Mouse (Mus musculus) ZHBTc4 (cell line): ENCODE data around the gene Plgrkt.

ENCODE experiments used
- DNase-seq: peaks from one replicate; pipeline ENCODE4 v3.0.0-alpha.2; 2011; ENCODE audit warnings: low read depth, low spot score

Gene Plgrkt

DNA sequence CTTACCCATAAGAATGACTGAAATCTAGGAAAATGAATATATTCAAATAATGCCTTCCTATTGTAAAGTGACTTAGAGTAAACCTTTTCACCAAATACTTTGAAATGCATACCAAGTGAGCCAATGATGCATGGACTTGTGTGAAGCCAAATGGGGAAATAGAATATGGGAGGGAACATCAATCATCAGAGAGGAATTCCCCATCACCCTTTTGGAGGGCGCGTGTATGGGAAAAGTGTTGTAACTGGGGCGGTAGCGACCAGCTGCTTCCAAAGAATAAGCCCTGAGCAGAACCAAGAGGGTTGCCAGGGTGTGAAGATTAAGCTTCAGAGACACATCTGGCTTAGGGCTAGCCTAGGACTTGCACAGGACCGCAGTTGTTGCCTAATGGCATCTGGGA, 16.2 kb upstream of the Plgrkt start:
- no peak for DNase-seq

DNA sequence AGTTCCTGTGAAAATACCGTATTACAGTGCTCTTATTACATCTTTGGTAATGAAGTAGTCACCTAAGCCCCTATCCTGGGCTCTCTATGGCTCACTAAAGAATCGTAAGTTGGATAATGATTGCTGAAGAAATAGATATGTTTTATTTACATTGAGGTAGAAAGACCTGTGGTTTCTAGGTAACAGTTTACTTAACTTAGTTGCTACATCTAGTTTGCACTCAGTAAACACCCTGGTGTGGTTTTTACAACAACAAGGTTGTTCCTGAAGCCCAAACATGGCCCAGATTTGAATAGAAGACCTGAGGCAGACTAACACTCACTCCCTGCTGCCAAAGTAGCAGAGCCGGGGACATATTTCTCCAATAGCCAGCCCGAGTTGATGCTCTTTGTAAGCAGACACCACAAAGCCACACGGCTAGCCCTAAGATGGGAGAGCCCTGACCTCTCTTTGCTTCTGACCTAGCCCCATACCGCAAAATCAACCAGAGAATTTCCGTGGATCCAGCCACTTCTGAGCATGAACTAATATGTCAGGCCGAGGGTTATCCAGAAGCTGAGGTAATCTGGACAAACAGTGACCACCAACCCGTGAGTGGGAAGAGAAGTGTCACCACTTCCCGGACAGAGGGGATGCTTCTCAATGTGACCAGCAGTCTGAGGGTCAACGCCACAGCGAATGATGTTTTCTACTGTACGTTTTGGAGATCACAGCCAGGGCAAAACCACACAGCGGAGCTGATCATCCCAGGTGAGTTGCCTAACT, 12.8 kb upstream of the Plgrkt start:
- no peak for DNase-seq

DNA sequence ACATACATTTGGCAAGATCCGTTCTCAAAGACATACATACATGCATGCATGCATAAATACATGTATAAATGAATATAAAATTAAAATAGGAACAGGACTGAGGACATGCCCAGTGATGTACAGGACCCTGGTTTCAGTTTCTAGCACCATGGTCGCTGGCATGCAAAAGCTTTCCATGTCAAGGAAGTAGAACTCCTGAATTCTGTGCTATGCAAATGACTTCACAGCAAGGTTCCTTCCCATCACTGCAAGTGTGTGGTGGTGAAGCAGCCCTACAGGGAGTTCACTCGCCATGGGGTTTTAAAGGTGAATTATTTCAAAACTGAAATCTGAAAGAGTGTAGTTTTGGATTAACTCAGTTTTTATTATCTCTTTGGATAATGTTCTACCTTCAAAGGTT, 9.2 kb upstream of the Plgrkt start:
- no peak for DNase-seq

DNA sequence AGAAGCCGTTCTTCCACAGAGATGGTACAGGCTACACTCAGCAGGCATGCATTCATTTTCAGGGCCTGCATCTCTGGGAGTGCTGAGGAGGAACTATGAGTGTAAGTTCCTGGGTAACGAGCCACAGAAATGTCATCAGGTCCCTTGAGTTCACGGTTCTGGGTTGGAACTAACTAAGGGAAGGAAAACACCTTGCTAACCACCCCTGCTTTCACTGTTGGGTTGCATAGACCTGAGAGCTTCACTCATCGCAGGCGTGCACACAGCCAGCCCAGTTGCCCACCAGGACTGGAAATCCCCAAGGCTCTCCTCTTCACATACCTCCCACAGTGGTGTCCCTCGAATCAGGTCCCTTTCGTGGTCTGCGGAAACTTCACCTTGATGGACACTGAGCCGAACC, 7.8 kb upstream of the Plgrkt start:
- DNase-seq, result no peak

DNA sequence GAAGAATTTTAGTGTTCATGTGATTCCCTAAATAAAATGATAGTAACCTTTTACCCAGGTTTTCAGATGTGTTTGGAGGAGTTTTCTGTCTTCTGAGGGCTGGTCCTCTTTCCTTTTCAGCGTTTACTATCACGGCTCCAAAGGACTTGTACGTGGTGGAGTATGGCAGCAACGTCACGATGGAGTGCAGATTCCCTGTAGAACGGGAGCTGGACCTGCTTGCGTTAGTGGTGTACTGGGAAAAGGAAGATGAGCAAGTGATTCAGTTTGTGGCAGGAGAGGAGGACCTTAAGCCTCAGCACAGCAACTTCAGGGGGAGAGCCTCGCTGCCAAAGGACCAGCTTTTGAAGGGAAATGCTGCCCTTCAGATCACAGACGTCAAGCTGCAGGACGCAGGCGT, 6.2 kb upstream of the Plgrkt start:
- DNase-seq, result no peak

DNA sequence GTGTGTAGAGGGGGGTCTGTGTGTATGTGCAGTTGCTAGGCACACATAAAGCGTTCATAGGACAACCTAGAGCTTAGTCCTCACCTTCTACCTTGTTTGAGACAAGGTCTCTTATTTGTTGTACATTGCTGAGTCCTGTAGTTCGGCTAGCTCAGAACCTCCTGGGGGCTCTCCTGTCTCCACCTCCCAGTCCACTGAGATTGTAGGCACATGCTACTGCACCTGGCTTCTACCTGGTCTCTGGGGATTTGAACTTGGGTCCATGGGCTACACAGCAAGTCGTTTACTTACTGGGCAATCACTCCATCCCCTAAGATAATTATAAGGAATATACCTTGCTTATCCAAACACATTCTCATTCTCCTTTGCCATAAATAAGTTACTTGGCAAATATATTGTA, 5.4 kb upstream of the Plgrkt start:
- no peak for DNase-seq

DNA sequence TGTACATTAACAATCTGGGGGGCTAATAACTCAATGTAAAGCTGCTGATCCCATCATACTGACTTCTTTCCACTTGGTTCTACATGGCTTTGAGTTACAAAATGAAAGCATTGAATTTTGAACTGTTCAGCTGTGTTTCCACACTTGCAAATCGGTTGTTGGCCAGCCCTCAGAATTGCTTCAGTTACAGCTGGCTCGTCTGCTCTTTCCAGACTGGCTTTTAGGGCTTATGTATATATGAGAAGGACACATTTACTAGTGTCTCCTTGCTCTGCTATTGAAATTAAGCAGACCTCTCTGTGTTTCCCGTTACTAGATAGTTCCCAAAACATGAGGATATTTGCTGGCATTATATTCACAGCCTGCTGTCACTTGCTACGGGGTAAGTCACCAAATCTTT, 4.9 kb upstream of the Plgrkt start:
- no peak for DNase-seq

DNA sequence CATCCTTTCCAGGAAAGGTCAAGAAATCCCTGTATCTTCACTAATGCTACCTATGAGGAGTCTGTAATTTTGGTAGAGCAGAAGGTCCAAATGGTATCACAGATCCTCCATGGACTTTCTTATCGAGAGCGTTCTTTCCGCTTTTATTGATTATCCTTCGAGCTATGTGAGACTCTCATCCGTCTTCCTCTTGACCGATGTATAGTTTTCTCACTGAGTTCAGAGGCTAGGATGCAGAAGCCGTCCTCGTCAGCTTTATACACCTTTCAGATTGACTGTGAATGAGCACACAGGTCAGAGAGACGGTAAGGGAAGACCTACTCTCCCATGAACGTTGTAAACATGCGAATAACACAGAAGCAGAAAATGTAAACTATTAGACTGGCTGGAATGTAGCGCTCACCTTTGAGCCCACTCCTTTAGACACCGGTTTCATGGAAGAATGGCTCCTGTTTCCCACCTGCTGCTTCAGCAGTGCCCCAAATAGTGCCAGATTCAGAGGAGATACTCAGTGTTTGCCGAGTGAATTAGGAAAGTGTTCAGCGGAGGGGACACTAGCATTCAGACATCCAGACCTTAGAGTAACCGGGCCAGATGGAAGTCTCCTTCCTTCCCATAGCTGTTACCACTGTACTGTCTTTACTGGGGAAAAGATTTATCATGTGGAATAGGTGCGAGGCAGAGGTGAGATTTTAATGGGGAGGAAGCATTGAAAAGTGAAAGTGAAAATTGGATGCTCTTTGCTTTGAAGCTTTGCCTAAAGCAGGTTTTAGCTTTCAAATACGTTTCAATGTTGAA, 4.3 kb upstream of the Plgrkt start:
- DNase-seq, result no peak

DNA sequence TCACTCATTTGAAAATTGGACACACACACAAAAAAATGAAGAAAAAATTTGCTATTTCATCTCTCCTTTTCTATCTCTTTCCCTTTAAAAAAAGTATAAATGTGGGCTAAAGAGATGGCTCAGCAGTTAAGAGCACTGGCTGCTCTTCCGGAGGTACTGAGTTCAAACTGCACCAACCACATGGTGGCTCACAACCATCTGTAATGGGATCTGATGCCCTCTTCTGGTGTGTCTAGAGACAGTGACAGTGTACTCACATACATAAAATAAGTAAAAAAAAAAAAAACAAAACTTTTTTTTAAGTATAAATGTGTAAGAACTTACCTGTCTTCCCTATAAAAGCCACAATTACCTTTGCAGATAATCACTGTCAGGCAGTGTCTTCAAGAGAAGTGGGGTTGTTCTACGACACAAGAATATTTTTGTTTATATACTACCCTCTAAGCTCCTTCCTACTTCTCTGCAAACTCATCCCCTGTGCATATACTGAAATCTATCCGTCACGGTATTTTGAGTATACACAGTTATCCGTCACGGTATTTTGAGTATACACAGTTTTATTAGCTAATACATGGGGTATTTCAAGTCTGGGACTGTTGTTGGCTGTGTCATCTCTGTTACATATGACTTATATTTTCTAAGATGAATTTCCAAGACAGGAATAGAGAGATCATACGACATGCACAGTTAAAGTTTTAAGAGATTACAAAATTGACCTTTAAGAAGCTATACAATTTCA, 3.5 kb upstream of the Plgrkt start:
- DNase-seq, result no peak

DNA sequence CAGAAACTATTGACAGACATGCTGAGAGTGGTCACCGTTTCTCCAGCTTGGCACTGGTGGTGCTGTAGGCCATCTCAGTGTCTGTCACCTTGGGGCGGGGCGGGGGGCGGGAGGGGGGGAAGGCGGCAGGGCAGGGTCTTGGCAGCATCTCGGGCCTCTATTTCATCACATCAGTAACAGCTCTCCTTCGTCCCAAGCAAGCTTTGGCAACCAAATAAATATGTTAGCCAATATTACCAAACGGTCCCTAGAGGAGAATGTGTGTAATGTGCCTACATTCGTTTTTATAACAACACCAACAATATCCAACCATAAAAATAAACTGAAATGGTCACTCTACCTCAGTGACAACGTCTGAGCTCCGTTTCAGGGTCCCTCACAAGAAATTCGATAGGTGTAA, 2.9 kb upstream of the Plgrkt start:
- no peak for DNase-seq

DNA sequence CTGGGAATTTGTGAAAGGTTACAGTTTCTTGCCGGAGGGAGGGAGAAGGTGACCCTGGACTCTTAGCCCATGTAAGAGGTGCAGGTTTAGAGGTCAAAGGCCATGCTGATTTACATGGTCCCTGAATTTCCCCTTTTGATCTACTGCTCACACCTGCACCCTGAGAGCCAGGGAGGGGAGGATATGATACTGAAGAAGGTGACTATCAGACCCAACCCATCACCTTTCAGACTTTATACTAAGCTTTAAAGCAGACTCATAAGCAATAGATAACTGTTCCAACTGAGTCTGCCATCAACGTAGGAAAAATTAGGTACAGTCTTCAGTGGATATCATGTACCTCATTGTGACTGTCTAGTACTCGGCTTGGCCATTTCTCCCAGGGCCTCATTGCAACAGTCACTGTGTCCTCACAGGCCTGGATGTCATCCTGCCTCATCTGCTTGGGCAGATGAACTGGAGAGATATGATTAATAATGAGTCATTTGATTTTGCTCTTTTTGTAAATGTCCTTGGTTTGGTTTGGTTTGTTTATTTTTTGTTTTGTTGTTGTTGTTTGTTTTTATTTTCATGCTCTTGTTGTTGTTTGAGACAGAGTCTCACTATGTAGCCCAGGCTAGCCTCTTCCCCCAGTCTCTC, 1.6 kb upstream of the Plgrkt start:
- DNase-seq, result no peak

DNA sequence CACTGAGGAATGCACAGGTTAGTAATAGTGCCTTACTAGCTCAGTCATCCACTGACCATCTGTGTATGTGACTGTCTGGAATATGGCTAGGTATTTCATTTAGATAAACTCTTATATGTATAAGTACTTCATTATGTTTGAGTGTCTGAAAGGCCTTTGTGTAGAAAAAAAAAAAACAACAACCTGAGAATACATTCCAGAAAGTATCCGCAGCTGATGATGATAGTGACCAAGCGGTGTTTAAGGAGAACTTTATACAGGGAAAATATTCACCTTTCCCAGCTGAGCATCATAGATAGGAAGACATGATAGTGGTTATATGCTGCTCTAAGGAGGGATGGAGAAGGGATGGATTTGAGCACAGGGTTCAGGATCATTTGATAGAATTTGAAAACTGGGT, 851 bp upstream of the Plgrkt start:
- no peak for DNase-seq

DNA sequence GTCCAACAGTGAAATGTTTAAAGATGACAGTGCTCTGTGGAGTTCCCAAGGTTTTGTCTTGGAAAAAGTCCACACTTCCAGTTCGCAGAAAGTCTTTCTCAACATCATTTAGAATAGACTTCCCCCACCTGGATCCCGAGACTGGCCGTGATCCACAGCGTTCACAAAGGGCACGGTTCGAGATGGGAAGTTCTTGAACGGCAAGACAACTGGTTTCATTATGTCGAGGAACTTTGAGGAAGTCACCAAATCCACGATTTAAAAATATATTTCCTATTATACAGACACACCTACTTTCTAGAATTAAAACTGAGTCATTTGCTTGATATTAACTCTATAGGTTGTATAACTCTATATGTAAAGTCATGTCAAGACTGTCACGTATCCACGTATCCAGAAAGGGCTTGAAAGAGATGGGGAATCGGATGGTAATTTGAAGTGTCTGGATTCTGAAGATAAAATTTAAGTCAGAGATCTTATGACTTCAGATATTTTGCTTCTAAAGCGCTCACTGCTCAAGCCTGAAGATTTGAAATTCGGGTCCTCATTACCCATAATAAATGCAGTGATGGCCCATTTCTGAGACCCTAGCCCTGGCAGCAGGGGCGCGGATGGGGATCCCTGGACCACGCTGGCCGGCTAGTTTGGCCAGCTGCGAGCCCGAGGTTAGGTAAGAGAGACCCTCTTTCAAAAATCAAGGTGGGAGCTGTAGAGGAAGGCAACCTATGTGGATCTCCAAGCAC, 793 bp downstream of the Plgrkt start:
- DNase-seq, result no peak

DNA sequence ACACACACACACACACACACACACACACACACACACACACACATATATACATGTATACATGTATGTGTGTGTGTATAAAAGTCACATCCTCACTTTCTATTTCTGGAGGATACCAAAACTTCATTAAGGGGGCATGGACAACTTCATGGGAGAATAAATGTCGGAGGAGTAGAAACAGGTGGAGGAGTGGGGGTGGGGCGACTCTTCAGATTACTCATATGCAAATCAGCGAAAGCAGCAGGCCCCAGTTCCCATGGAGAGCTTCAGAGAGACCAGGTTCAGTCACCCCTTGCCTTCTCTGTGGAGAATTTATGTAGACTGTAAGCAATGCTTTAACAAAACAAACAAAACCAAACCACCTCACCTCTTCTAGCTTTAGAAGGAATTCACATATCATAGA, 2.1 kb downstream of the Plgrkt start:
- DNase-seq, result peak; percentile 72

DNA sequence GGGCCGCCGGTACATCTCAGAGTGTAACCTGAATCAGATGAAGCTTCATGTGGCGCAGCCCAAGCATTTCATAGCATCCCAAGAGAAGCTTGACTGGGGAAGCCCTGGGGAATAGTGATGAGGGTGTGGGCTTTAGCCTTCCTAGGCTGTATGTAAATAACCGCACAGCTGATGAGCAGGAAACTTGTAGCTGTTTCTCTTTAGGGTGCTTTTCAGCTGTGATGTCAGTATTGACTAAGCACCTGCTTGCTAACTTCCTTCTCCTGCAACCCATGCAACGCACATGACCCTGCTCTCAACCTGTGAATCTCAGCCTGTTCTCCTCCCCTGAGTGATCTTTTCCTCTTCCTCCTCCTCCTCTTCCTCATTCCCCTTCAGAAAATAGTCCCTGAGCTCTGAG, 3.1 kb downstream of the Plgrkt start:
- no peak for DNase-seq

DNA sequence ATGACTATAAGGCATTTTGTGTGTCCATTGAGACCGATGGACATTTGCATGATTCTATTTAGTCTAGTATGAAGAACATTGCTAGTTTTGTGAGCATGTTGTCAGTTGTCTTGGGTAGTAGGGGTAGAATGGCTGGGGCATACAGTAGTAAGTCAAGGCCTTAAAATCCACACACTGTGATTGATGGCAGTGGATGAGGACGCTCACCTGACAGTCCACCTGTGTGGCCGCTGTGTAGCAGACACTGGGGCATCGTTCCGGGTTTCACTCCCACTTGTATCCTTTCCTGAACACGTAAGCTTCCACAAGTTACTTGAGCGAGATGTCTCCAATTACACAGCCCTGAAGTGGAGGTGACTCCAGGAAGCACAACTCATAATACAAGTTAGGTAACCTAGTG, 3.6 kb downstream of the Plgrkt start:
- DNase-seq, result no peak

DNA sequence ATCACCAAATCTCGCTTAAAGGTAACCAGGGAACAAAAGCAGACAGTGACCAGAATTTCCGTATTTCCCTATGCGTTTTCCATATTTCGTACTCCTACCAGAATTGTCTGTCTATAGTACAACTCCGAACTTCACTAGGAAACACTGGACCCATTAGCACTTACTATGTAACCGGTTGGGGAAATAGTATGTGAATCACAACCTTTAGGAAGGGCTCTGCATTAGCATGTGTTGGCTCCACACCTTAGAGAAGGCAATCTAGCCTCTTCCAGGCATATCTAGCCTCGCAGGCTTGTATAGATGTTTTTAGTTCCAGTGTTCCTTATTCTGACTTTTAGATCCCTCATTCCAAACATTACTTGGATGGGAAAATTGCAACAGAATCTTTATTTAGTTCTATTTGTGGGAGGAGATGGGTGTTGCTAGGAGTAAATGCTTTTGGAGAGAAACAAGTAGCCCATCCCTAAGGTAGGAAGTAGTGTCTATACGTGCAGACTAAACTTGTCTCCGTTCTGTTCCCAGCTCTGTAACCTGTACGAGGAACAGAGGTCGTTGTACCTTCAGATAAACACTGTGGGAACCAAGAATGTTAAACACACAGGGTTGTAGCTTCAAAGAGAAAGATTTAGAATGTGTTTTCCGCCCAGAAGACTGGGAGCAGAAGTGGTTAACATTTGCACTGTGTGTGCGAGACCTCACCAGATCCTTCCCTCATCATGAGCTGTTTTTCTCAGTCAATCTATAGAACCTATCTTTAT, 4.8 kb downstream of the Plgrkt start:
- no peak for DNase-seq

DNA sequence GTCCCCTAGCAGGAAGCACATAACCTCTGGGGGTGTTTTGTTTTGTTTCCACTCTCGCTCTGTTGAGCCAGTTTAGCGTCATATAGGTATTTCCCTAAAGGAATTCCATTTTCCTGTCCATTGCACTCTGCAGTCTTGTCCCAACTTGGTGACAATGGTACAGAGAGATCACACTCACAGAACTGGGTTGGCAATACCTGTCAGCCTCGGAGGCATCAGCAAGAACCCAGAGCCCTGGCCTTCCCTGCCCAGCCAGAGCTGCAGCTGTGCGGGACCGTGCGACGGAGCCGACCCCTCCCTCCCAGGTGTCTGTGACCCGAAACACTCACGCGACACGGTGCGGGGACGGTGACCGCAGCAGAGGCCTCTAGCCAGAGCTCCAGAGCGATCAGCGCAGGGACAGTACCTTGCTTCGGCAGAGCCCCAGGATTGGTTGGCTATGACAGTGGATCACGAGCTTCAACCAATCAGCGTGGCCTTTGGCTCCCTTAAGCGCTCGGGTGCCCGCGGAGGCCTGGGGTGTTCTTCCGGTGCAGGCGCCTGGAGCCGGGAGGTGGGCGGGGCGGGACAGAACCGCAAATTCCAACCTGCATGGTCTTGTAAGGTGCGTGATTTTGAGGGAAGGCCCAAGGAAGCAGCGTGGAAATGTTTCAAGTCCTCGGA, 5.6 kb downstream of the Plgrkt start:
- DNase-seq, result peak; percentile 93

DNA sequence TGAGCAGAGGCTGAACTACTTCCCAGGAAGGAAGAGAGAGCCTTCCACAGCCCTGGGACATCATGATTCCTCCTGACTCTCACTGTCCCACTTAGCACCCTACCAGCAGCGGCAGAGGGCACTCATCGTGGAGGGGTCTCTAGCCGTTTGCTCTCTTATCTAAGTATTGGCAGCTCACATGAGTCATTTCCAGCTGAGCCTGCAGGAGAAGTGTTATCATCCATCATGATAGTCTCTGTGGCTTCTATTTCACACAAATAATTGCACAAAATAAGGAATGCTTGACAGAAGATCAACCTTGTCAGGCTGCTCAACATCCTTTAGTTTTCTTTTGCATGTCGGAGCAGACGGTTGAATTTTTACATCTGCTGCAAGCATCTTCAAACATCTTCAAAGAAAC, 6.9 kb downstream of the Plgrkt start:
- DNase-seq, result no peak

DNA sequence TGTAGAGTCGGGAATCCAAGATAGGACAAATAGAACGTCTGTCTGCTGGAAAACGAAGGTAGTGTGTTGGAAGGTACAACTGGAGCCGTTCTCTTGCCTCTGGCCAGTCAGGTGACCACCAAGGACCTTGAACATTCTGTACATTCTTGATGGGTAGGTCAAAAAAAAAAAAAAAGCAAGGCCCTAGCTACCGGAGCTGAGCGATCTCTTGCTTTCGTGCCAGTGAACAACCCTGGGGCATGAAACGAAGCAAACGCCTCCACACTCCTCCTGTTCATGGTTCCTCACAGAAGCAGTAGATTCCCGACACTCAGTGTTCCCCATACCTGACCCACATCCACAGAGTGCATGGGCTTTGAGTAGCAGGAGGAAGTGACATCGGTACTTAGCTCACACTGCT, 10.9 kb downstream of the Plgrkt start:
- DNase-seq, result no peak
